Mouse (Mus musculus): Measurements from ENCODE around the gene Gm5617.
"Not testable (repeated sequence)": the region's sequence is repeated elsewhere in the genome, so short reads cannot be mapped to it uniquely, and the experiment has no call there.

The Gm5617 gene

GRCm38 (mm10) chr9:48481214-48482134 lies 13.8 kb upstream of the Gm5617 start:
- in situ Hi-C loops (cut with MboI; ENCODE audit: unreplicated experiment in 2 of 2): loop anchor here (25.0 kb wide), 1 partner anchor 581 kb away; the partner anchor contains the start of gene Zw10 (in 2 of the 2)

GRCm38 (mm10) chr9:48495548-48495932 lies 298 bp downstream of the Gm5617 start:
- in situ Hi-C loops (cut with MboI; ENCODE audit: unreplicated experiment in 2 of 2): loop anchor here (10.0 to 25.0 kb wide), 2 partner anchors 489 to 567 kb away; partner anchors contain the start of genes Zw10 (in 2 of the 2) and Usp28 (in 1 of the 2)

- in situ Hi-C loops (cut with MboI; ENCODE audit: unreplicated experiment in 2 of 2): no loop called here
Measured at GRCm38 (mm10) chr9:48501192-48501591, 6.0 kb downstream of the Gm5617 start.

- in situ Hi-C loops (cut with MboI; ENCODE audit: unreplicated experiment in 2 of 2): no loop called here
Measured at GRCm38 (mm10) chr9:48503001-48503400, 7.8 kb downstream of the Gm5617 start.

- in situ Hi-C loops (cut with MboI; ENCODE audit: unreplicated experiment in 2 of 2): loop anchor here in 1 of 2 experiments (5.0 kb wide), 1 partner anchor 42 kb away; no protein-coding TSS in a partner anchor
Measured at GRCm38 (mm10) chr9:48504741-48505365, 9.6 kb downstream of the Gm5617 start.

GRCm38 (mm10) chr9:48510134-48510533 lies 14.9 kb downstream of the Gm5617 start:
- in situ Hi-C loops (cut with MboI; ENCODE audit: unreplicated experiment in 2 of 2): no loop called here

- in situ Hi-C loops (cut with MboI; ENCODE audit: unreplicated experiment in 2 of 2): no loop called here
Measured at GRCm38 (mm10) chr9:48515332-48515731, 20.1 kb downstream of the Gm5617 start.

GRCm38 (mm10) chr9:48516615-48517371 lies 21.6 kb downstream of the Gm5617 start:
- in situ Hi-C loops (cut with MboI; ENCODE audit: unreplicated experiment in 2 of 2): no loop called here

- in situ Hi-C loops (cut with MboI; ENCODE audit: unreplicated experiment in 2 of 2): no loop called here
Measured at GRCm38 (mm10) chr9:48517372-48518130, 22.3 kb downstream of the Gm5617 start.

GRCm38 (mm10) chr9:48520405-48520804 lies 25.2 kb downstream of the Gm5617 start:
- in situ Hi-C loops (cut with MboI; ENCODE audit: unreplicated experiment in 2 of 2): not testable (repeated sequence)

GRCm38 (mm10) chr9:48525566-48525965 lies 30.3 kb downstream of the Gm5617 start:
- in situ Hi-C loops (cut with MboI; ENCODE audit: unreplicated experiment in 2 of 2): no loop called here

GRCm38 (mm10) chr9:48526520-48526919 lies 31.3 kb downstream of the Gm5617 start:
- in situ Hi-C loops (cut with MboI; ENCODE audit: unreplicated experiment in 2 of 2): no loop called here

- in situ Hi-C loops (cut with MboI; ENCODE audit: unreplicated experiment in 2 of 2): no loop called here
Measured at GRCm38 (mm10) chr9:48531294-48531693, 36.1 kb downstream of the Gm5617 start.

GRCm38 (mm10) chr9:48532203-48532602 lies 37.0 kb downstream of the Gm5617 start:
- in situ Hi-C loops (cut with MboI; ENCODE audit: unreplicated experiment in 2 of 2): no loop called here

GRCm38 (mm10) chr9:48532730-48533129 lies 37.5 kb downstream of the Gm5617 start:
- in situ Hi-C loops (cut with MboI; ENCODE audit: unreplicated experiment in 2 of 2): no loop called here

- in situ Hi-C loops (cut with MboI; ENCODE audit: unreplicated experiment in 2 of 2): no loop called here
Measured at GRCm38 (mm10) chr9:48536414-48536813, 41.2 kb downstream of the Gm5617 start.

GRCm38 (mm10) chr9:48537616-48538015 lies 42.4 kb downstream of the Gm5617 start:
- in situ Hi-C loops (cut with MboI; ENCODE audit: unreplicated experiment in 2 of 2): not testable (repeated sequence)

- in situ Hi-C loops (cut with MboI; ENCODE audit: unreplicated experiment in 2 of 2): no loop called here
Measured at GRCm38 (mm10) chr9:48538044-48538645, 42.9 kb downstream of the Gm5617 start.

GRCm38 (mm10) chr9:48538688-48539087 lies 43.4 kb downstream of the Gm5617 start:
- in situ Hi-C loops (cut with MboI; ENCODE audit: unreplicated experiment in 2 of 2): no loop called here
